Mouse (Mus musculus) hindbrain, embryonic 10.5 days (tissue): ENCODE measurements around the gene Itpr2. TPM values are rescaled to one million over a fixed set of nuclear protein-coding genes. Genes with fewer than 3 reads are reported as not detected.

ENCODE experiments used
- DNase-seq: peaks from one replicate; pipeline ENCODE4 v3.0.0-alpha.2; 2017; ENCODE audit warnings: low spot score
- H3K27ac ChIP-seq: fragments of 300-500 bp; sonication (generic); 2 replicates; pipeline ENCODE4 v1.5.1; 2016; ENCODE audit warnings: mild to moderate bottlenecking, moderate library complexity
- H3K27me3 ChIP-seq: fragments of 300-500 bp; sonication (generic); 2 replicates; pipeline ENCODE4 v1.6.1; 2016; ENCODE audit warnings: mild to moderate bottlenecking; ENCODE audit not compliant: poor library complexity, insufficient read depth, severe bottlenecking
- H3K36me3 ChIP-seq: fragments of 300-500 bp; sonication (generic); 2 replicates; pipeline ENCODE4 v1.6.1; 2016; ENCODE audit warnings: mild to moderate bottlenecking, moderate library complexity
- H3K4me1 ChIP-seq: fragments of 300-500 bp; sonication (generic); replicated peaks from 2 replicates; pipeline ENCODE4 v1.6.1; 2016; ENCODE audit warnings: mild to moderate bottlenecking
- H3K4me3 ChIP-seq: fragments of 300-500 bp; sonication (generic); 2 replicates; pipeline ENCODE4 v1.5.1; 2016; ENCODE audit warnings: mild to moderate bottlenecking, moderate library complexity
- H3K9me3 ChIP-seq: fragments of 300-500 bp; sonication (generic); 2 replicates; pipeline ENCODE4 v1.6.1; 2016; ENCODE audit warnings: mild to moderate bottlenecking, moderate library complexity
- WGBS: fragments of 180-500 bp; shearing (Covaris S2); methylation state at CpG from one replicate; pipeline ENCODE4 v1.1.7; 2016; 5-methylcytosine and 5-hydroxymethylcytosine counted together
- polyA plus RNA-seq: library from polyadenylated mRNA; unstranded; fragments of >200 nt; fragmentation: Nextera tagmentation; extraction: Ambion mirVana; gene quantifications from 2 replicates; pipeline ENCODE4 v1.2.1, GENCODE M21; 2016

Gene Itpr2
- polyA plus RNA-seq, 1 experiment from 2014 or later, result 5.0 TPM

DNA sequence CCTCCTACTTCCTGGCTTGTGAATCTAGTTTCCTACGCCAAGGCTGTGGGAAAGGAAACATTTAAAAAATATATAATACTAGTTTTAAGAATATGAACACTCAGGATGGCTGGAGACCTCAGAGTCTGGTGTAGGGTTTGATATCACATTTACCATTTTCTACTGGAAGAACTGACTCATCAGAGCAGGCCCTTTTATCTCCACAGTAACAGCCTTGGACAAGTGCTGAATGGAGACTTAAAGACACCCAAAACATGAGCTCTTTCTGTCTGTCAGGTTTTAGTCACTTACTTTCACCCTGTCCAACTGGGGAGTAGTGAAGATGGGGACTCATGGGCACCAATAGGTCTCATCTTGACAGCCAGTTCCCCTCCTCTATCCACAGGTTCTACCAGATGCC, 430.1 kb downstream of the Itpr2 start:
- 92% methylated on average over 1 of the region's 1 CpGs for WGBS
- no peaks in the 10 kb centered on the region for H3K36me3 ChIP-seq
- peaks cover 5% of the 10 kb centered on the region; the same call in 1 of the 2 replicates for H3K9me3 ChIP-seq
- no peak for DNase-seq
- H3K4me3 ChIP-seq, result no peak overlapping the region
- no peaks in the 10 kb centered on the region; the same call in 1 of the 2 replicates for H3K27me3 ChIP-seq
- H3K4me1 ChIP-seq, result no peaks in the 10 kb centered on the region
- no peak overlapping the region for H3K27ac ChIP-seq

Other genes with a start within 250 kb of the Itpr2 start
- 68.2 and 78.5 TPM in 2 replicates for gene Fgfr1op2, start 75.0 kb upstream of the Itpr2 start, polyA plus RNA-seq
- gene Ints13, start 75.6 kb upstream of the Itpr2 start, polyA plus RNA-seq, result 71.8 and 86.4 TPM in 2 replicates
- gene Med21, start 140.3 kb upstream of the Itpr2 start, polyA plus RNA-seq, result 132 and 133 TPM in 2 replicates
- 23.0 and 25.7 TPM in 2 replicates for gene Tm7sf3, start 140.6 kb upstream of the Itpr2 start, polyA plus RNA-seq
- 18.0 and 23.0 TPM in 2 replicates for gene Stk38l, start 222.8 kb upstream of the Itpr2 start, polyA plus RNA-seq